Mouse (Mus musculus): ENCODE measurements around the gene Elp6. TPM values are rescaled to one million over a fixed set of nuclear protein-coding genes. Genes with fewer than 3 reads are reported as not detected.

The Elp6 gene
- polyA plus RNA-seq, 1 experiment = 26.0 TPM

GRCm38 (mm10) chr9:110350612-110351011, 45.6 kb downstream of the Elp6 start:
- H3K36me3 ChIP-seq (ENCODE audit: control insufficient read depth, insufficient read depth) = no peaks in the 10 kb centered on the region
- peaks cover 4% of the 10 kb centered on the region for H3K79me3 ChIP-seq (ENCODE audit: low read depth)
- H3ac ChIP-seq (ENCODE audit: control insufficient read depth, insufficient read length, low read depth) = no peak overlapping the region
- peaks cover 48% of the 10 kb centered on the region for H3K79me2 ChIP-seq (ENCODE audit: control insufficient read depth, insufficient read depth)
- no peak overlapping the region for H3K4me3 ChIP-seq (ENCODE audit: insufficient read depth, poor library complexity, severe bottlenecking)
- H3K27me3 ChIP-seq (ENCODE audit: control insufficient read depth, insufficient read depth, insufficient read length) = no peaks in the 10 kb centered on the region
- TF ChIP-seq FOSL1 (IDR thresholded peaks at IDR 0.05; ENCODE audit: insufficient read depth, low read length, poor library complexity, severe bottlenecking) (no peak), MAX (IDR thresholded peaks at IDR 0.05) (no peak), CTCF (IDR thresholded peaks at IDR 0.05; ENCODE audit: control insufficient read depth, insufficient read depth, insufficient read length) (no peak), MYOG (IDR thresholded peaks at IDR 0.05; ENCODE audit: control insufficient read depth, extremely low read depth, insufficient read length) (no peak), CEBPB (IDR thresholded peaks at IDR 0.05; ENCODE audit: low read depth) (no peak), MYOD1 (IDR thresholded peaks at IDR 0.05; ENCODE audit: control insufficient read depth, insufficient read length, low read depth) (no peak), USF1 (IDR thresholded peaks at IDR 0.05; ENCODE audit: low read depth) (no peak)

GRCm38 (mm10) chr9:110351350-110351749, 46.4 kb downstream of the Elp6 start:
- peaks cover 46% of the 10 kb centered on the region for H3K79me2 ChIP-seq (ENCODE audit: control insufficient read depth, insufficient read depth)
- TF ChIP-seq MYOD1 (IDR thresholded peaks at IDR 0.05; ENCODE audit: control insufficient read depth, insufficient read length, low read depth) (no peak), CTCF (IDR thresholded peaks at IDR 0.05; ENCODE audit: control insufficient read depth, insufficient read depth, insufficient read length) (no peak), FOSL1 (IDR thresholded peaks at IDR 0.05; ENCODE audit: insufficient read depth, low read length, poor library complexity, severe bottlenecking) (no peak), MAX (IDR thresholded peaks at IDR 0.05) (no peak), CEBPB (IDR thresholded peaks at IDR 0.05; ENCODE audit: low read depth) (no peak), USF1 (IDR thresholded peaks at IDR 0.05; ENCODE audit: low read depth) (no peak), MYOG (IDR thresholded peaks at IDR 0.05; ENCODE audit: control insufficient read depth, extremely low read depth, insufficient read length) (no peak)
- no peaks in the 10 kb centered on the region for H3K36me3 ChIP-seq (ENCODE audit: control insufficient read depth, insufficient read depth)
- H3K79me3 ChIP-seq (ENCODE audit: low read depth) = peaks cover 4% of the 10 kb centered on the region
- no peak overlapping the region for H3ac ChIP-seq (ENCODE audit: control insufficient read depth, insufficient read length, low read depth)
- H3K4me3 ChIP-seq (ENCODE audit: insufficient read depth, poor library complexity, severe bottlenecking) = no peak overlapping the region
- H3K27me3 ChIP-seq (ENCODE audit: control insufficient read depth, insufficient read depth, insufficient read length) = no peaks in the 10 kb centered on the region

DNA sequence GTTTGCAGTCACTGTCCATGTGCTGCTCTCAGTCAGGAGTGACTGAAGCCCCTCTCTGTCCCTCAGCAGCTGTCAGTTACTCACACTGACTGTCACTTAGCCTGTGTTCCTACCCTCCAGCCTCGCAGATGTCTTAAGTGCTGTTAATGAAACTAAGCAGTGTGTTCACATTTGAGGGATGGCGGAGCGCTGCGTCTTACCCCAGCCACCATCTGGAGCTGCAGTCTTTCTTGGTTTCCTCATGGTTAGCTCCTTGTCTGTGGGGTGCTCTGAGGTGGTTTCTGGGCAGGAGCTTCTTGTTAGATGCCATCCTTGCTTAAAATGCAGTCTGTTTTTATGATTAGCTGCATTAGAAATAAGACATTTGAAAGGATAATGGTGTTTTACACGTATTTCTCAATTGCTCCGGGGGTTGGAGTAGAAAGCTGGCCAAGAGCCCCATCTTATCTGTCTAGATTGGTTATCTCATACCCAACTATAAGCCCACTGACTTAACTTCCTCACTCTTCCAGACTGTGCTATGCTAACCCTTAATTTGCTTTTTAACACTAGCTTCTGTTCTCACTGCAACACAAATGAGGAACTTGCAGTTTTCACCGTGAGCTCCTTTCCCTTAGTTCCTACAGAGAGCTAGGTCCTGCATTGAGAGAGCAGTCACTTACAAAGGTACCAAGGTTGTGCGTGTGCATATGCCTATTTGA, 47.1 kb downstream of the Elp6 start:
- no peaks in the 10 kb centered on the region for H3K36me3 ChIP-seq (ENCODE audit: control insufficient read depth, insufficient read depth)
- H3K27me3 ChIP-seq (ENCODE audit: control insufficient read depth, insufficient read depth, insufficient read length) = no peaks in the 10 kb centered on the region
- peaks cover 4% of the 10 kb centered on the region for H3K79me3 ChIP-seq (ENCODE audit: low read depth)
- TF ChIP-seq MAX (IDR thresholded peaks at IDR 0.05) = no peak
- H3K4me3 ChIP-seq (ENCODE audit: insufficient read depth, poor library complexity, severe bottlenecking) = no peak overlapping the region
- H3ac ChIP-seq (ENCODE audit: control insufficient read depth, insufficient read length, low read depth) = no peak overlapping the region
- peaks cover 39% of the 10 kb centered on the region for H3K79me2 ChIP-seq (ENCODE audit: control insufficient read depth, insufficient read depth)

DNA sequence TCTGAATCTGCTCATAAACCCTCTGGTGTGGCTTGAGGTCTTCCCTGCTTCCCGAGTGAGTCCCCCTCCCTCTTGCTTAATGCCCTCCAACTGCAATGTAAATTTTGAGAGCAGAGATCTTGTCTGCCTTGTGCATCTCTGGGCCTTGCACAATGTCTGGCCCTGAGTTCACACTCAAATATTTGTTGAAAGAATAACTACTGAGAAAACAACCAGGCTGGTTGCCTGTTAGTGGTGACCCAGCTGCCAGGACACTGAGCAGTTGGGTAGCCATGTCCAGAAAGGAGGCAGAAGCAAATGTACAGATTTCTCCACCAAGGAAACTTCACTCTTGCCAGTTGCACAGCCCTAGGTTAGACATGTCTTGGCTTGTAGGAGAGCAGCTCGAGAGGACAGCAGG, 53.4 kb downstream of the Elp6 start:
- no peak for TF ChIP-seq USF1 (IDR thresholded peaks at IDR 0.05; ENCODE audit: low read depth)
- TF ChIP-seq FOSL1 (IDR thresholded peaks at IDR 0.05; ENCODE audit: insufficient read depth, low read length, poor library complexity, severe bottlenecking) = no peak
- no peak for TF ChIP-seq MYOD1 (IDR thresholded peaks at IDR 0.05; ENCODE audit: control insufficient read depth, insufficient read length, low read depth)
- no peak for TF ChIP-seq CEBPB (IDR thresholded peaks at IDR 0.05; ENCODE audit: low read depth)
- no peak for TF ChIP-seq MYOG (IDR thresholded peaks at IDR 0.05; ENCODE audit: control insufficient read depth, extremely low read depth, insufficient read length)
- TF ChIP-seq CTCF (IDR thresholded peaks at IDR 0.05; ENCODE audit: control insufficient read depth, insufficient read depth, insufficient read length) = no peak
- TF ChIP-seq MAX (IDR thresholded peaks at IDR 0.05) = no peak
- H3K27me3 ChIP-seq (ENCODE audit: control insufficient read depth, insufficient read depth, insufficient read length) = no peaks in the 10 kb centered on the region
- no peak overlapping the region for H3ac ChIP-seq (ENCODE audit: control insufficient read depth, insufficient read length, low read depth)
- no peak overlapping the region for H3K4me3 ChIP-seq (ENCODE audit: insufficient read depth, poor library complexity, severe bottlenecking)
- no peaks in the 10 kb centered on the region for H3K79me3 ChIP-seq (ENCODE audit: low read depth)
- peaks cover 7% of the 10 kb centered on the region for H3K36me3 ChIP-seq (ENCODE audit: control insufficient read depth, insufficient read depth)
- H3K79me2 ChIP-seq (ENCODE audit: control insufficient read depth, insufficient read depth) = no peaks in the 10 kb centered on the region

- H3ac ChIP-seq (ENCODE audit: control insufficient read depth, insufficient read length, low read depth) = no peak overlapping the region
- H3K4me3 ChIP-seq (ENCODE audit: insufficient read depth, poor library complexity, severe bottlenecking) = no peak overlapping the region
- TF ChIP-seq MYOG (IDR thresholded peaks at IDR 0.05; ENCODE audit: control insufficient read depth, extremely low read depth, insufficient read length) (no peak), FOSL1 (IDR thresholded peaks at IDR 0.05; ENCODE audit: insufficient read depth, low read length, poor library complexity, severe bottlenecking) (no peak), MAX (IDR thresholded peaks at IDR 0.05) (no peak), USF1 (IDR thresholded peaks at IDR 0.05; ENCODE audit: low read depth) (no peak), CEBPB (IDR thresholded peaks at IDR 0.05; ENCODE audit: low read depth) (no peak), MYOD1 (IDR thresholded peaks at IDR 0.05; ENCODE audit: control insufficient read depth, insufficient read length, low read depth) (no peak), CTCF (IDR thresholded peaks at IDR 0.05; ENCODE audit: control insufficient read depth, insufficient read depth, insufficient read length) (no peak)
- no peaks in the 10 kb centered on the region for H3K79me3 ChIP-seq (ENCODE audit: low read depth)
- no peaks in the 10 kb centered on the region for H3K79me2 ChIP-seq (ENCODE audit: control insufficient read depth, insufficient read depth)
- peaks cover 7% of the 10 kb centered on the region for H3K36me3 ChIP-seq (ENCODE audit: control insufficient read depth, insufficient read depth)
- H3K27me3 ChIP-seq (ENCODE audit: control insufficient read depth, insufficient read depth, insufficient read length) = no peaks in the 10 kb centered on the region
Measured at GRCm38 (mm10) chr9:110361299-110361698, 56.3 kb downstream of the Elp6 start.

GRCm38 (mm10) chr9:110362337-110362736, 57.4 kb downstream of the Elp6 start:
- no peaks in the 10 kb centered on the region for H3K79me3 ChIP-seq (ENCODE audit: low read depth)
- TF ChIP-seq MAX (IDR thresholded peaks at IDR 0.05) = no peak
- no peak for TF ChIP-seq MYOD1 (IDR thresholded peaks at IDR 0.05; ENCODE audit: control insufficient read depth, insufficient read length, low read depth)
- TF ChIP-seq CTCF (IDR thresholded peaks at IDR 0.05; ENCODE audit: control insufficient read depth, insufficient read depth, insufficient read length) = no peak
- TF ChIP-seq FOSL1 (IDR thresholded peaks at IDR 0.05; ENCODE audit: insufficient read depth, low read length, poor library complexity, severe bottlenecking) = no peak
- no peak for TF ChIP-seq MYOG (IDR thresholded peaks at IDR 0.05; ENCODE audit: control insufficient read depth, extremely low read depth, insufficient read length)
- TF ChIP-seq USF1 (IDR thresholded peaks at IDR 0.05; ENCODE audit: low read depth) = no peak
- no peak for TF ChIP-seq CEBPB (IDR thresholded peaks at IDR 0.05; ENCODE audit: low read depth)
- H3K4me3 ChIP-seq (ENCODE audit: insufficient read depth, poor library complexity, severe bottlenecking) = no peak overlapping the region
- H3K79me2 ChIP-seq (ENCODE audit: control insufficient read depth, insufficient read depth) = no peaks in the 10 kb centered on the region
- H3K36me3 ChIP-seq (ENCODE audit: control insufficient read depth, insufficient read depth) = peaks cover 7% of the 10 kb centered on the region
- no peak overlapping the region for H3ac ChIP-seq (ENCODE audit: control insufficient read depth, insufficient read length, low read depth)
- H3K27me3 ChIP-seq (ENCODE audit: control insufficient read depth, insufficient read depth, insufficient read length) = no peaks in the 10 kb centered on the region

Data from C2C12 (cell line).